Mouse (Mus musculus): ENCODE measurements around the gene Colgalt2.

The Colgalt2 gene

DNA sequence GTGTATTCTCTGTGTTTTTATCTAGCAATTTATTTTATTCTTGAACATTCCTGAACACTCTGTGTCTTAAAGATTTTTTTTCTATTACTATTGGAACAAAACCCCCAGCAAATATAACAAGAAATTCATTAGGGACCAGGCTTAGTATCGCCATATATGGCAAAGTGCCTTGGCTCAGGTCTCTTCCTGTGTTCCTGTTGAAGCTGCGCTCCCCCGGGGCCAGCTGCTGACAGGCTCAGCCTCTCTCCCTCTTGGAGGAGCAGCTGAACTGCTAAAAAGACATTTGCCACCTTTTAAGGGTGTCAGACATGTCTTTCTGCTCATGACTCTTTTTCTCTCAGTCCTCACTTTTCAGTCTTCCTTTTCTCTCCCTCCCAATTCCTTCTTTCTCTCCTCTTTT is 66.7 kb downstream of the Colgalt2 start:
- no peak for ATAC-seq (ENCODE audit: insufficient number of reproducible peaks, low FRiP score, low TSS enrichment)

- no peak for ATAC-seq (ENCODE audit: insufficient number of reproducible peaks, low FRiP score, low TSS enrichment)
Measured at GRCm38 (mm10) chr1:152468443-152468842, 68.8 kb downstream of the Colgalt2 start.

DNA sequence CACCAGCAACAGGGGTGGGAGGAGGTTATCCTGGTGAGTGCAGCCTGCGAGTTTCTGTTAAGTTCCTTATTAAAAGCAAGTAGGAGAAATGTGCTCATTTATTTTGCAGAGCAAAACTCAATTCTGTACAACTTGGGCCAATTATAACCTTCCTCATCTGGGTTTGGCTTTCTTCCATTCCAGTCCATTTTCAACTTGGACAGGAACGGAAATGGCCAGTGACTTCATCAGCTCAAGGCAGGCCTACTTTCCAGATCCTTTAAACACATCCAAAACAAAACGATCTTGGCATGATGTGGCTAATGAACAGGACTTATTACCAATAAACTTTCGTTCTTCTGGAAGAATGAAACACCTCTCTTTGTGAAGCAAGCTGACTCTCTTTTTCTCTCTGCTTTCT is 76.5 kb downstream of the Colgalt2 start:
- no peak for ATAC-seq (ENCODE audit: insufficient number of reproducible peaks, low FRiP score, low TSS enrichment)

DNA sequence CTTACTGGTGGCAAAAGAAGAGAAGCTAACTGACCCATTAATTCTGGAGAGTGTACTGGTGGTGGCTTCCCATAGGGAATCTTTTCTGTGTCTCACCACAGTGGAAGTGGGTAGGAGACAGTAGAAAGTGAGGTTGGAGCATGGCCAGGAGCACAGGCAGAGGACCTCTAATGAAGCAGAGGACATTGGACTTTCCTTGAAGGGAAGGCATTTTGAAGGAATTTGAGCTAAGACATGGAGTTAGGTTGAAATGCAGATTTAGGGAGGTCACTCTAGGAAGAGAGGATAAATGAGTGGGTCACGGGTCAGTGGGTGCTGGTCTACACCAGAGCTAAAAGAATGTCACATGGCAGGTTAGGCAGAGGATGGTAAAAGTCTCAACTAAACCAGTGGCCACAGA is 91.2 kb downstream of the Colgalt2 start:
- no peak for ATAC-seq (ENCODE audit: insufficient number of reproducible peaks, low FRiP score, low TSS enrichment)

- no peak for ATAC-seq (ENCODE audit: insufficient number of reproducible peaks, low FRiP score, low TSS enrichment)
Measured at GRCm38 (mm10) chr1:152492258-152492657, 92.6 kb downstream of the Colgalt2 start.

DNA sequence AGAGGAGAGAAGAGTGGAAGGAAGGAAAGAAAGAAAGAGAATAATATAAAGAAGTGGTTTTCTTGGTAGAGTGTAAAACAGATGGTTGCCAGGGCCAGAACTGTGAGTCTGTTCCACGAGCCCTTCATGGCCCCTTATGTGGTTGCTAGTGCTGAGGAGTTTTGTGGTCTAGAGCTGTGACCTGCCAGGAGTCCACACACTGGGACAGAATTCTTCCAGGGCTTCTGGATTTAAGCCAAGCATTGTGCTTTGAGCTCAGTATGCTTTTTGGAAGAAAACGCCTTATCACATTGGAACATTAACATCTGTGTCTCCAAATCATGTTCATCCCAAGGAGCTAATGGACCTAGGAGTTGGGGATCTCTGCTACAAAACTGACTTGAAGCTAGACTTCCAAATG is 97.2 kb downstream of the Colgalt2 start:
- no peak for ATAC-seq (ENCODE audit: insufficient number of reproducible peaks, low FRiP score, low TSS enrichment)

DNA sequence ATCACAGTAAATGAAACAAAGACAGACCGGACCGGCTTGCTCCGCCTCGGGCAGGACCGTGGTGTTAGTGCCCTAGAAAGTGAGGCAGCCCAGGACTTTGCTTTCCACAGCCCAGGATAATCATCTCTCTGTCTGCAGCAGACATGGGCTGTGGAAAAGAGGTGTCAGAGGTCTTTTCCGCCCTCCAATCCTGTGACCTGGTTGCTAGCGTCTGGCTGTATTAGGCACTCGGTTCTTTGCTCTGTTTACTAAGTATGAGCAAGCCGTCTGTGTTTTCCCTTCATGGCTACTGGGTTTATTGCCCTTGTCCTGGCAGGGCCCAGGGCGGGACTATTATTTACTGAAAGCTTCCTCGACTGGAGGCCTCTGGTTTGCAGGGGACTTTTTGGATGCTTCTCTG is 98.0 kb downstream of the Colgalt2 start:
- no peak for ATAC-seq (ENCODE audit: insufficient number of reproducible peaks, low FRiP score, low TSS enrichment)

DNA sequence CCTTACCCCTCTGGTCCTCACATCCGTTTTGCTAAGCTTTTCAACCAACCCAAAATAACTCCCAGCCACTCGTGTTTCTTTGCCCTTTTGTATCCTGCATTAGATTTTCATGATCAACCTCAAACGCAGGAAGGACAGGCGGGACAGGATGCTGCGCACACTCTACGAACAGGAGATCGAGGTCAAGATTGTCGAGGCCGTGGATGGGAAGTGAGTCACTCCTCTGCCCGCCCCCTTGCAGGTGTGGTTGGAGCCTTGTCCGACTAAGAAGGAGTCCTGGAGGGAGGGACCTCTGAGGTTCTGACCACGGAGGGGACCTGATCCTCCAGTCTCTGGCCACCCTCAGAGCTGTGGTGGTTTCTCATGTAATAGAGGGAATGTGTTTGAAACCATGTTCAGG is 100.2 kb downstream of the Colgalt2 start:
- ATAC-seq (ENCODE audit: insufficient number of reproducible peaks, low FRiP score, low TSS enrichment), result no peak

DNA sequence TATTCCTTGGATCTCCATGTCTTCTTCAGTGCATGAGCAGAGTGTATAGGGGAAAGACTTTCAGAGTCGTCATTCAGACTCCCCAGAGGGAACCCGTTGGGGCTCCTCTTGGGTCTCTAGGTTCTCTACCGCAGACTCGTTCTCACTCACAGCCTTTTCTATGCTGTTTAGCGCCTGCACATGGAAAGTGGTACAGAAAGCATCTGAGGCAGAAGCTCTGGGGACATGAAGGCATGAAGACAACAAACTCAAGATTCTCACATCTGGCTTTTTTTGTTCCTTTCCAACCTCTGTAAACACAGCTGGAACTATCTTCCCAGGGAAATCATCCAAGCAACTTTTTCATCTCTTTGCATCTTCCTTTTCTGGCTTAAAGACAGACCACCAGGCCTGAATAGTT is 106.5 kb downstream of the Colgalt2 start:
- no peak for ATAC-seq (ENCODE audit: insufficient number of reproducible peaks, low FRiP score, low TSS enrichment)

DNA sequence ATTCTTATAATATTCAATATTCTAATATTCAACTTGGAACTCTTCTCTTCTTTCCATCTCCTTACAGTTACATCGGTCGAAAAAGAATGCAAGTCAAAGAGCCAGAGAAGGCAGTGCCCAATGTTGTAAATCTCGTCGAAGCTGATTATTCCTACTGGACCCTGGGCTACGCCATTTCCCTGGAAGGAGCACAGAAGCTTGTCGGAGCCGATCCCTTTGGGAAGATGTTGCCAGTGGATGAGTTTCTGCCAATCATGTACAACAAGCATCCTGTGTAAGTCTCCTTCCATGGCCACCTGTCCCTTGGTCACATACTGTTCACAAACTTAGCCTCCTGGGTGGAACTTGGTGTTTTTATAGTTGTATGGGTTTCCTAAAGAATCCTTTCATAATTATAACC is 107.1 kb downstream of the Colgalt2 start:
- no peak for ATAC-seq (ENCODE audit: insufficient number of reproducible peaks, low FRiP score, low TSS enrichment)

DNA sequence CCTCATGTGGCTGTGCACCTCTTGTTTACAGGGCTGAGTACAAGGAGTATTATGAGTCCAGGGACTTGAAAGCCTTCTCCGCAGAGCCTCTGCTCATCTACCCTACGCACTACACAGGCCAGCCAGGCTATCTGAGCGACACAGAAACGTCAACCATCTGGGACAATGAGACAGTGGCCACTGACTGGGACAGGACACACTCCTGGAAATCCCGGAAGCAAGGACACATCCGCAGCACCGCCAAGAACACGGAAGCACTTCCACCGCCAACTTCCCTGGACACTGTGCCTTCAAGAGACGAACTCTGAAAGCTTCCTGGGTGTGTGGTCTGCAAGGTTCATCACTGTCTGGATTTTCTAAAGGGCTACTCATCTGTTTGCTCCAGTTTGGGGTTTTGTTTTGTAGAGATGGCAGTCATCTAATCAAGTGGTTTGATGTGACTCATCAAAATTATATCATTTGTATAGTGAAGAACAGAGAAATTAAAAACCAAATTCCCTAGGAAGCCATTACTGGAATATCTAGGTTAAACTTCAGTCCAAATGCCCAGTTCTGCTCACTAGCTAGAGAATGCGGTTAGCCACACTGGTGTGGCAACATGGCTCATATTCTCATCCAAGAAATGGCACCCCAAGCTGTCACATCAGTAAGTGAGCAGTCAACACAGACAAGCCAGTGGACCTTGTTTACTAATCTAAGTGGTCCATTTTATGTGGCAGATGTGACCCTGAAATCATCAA is 109.0 kb downstream of the Colgalt2 start:
- ATAC-seq (ENCODE audit: insufficient number of reproducible peaks, low FRiP score, low TSS enrichment), result no peak

DNA sequence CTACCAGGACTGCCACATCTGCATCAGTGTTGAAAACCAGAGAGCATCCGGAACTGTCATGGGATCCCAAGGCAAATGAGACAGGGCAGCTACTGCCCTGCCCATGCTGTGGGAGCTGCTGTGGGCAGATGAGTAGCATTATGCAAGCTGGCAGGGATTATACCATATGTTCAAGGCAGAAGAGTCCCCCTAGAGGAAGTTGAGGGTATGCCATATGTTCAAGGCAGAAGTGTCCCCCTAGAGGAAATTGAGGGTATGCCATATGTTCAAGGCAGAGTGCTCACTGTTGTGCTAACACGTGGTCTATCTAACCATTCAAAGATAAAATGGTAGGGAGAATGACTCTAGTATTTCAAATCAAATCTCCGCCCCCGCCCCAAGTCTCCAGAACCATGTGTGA is 111.6 kb downstream of the Colgalt2 start:
- peak; percentile 11; the same call in 1 of the 2 replicates for ATAC-seq (ENCODE audit: insufficient number of reproducible peaks, low FRiP score, low TSS enrichment)

GRCm38 (mm10) chr1:152514256-152514655 is 114.6 kb downstream of the Colgalt2 start:
- ATAC-seq (ENCODE audit: insufficient number of reproducible peaks, low FRiP score, low TSS enrichment), result no peak

DNA sequence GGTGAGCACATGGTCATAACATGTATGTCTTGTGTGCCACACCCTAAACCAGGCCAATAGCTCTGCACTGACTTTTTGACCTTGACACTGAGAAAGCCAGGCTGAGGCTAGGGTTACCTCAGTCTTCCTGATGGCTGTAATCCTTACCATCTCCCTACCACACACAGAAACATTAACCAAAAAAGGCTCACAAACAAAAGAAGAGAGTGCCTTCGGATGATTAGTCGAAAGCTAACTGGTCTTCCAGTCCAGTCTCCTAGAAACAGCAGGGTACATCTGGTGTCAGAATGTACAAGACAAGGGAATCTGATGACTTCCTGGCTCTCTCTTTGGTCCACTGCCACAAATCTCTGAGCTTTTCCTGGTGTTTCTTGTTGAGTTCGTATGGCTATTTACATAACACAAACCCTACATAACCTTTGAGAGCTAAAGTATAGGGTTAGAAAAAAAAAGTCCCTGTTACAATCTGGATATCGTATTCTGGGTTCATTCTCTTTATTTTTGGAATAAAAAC is 117.5 kb downstream of the Colgalt2 start:
- no peak for ATAC-seq (ENCODE audit: insufficient number of reproducible peaks, low FRiP score, low TSS enrichment)

DNA sequence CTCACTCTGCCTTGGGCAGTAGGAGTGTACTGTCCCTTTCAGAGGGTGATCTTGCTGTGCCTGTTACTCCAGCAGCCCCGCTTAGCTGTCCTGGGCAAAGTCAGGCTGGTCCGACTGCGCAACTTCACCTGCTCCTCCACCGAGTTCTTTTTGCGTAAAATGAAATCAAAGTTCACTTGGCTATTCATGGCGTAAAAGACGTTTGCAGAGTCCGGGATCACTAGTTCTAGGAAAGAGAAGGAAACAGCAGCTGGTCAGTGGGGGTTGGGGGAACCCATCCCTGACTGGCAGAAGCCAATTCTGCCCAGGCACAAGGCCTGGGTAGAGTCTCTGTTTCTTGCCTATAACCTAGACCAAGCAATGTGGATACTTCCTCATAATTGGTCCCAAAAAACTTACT is 119.3 kb downstream of the Colgalt2 start:
- no peak for ATAC-seq (ENCODE audit: insufficient number of reproducible peaks, low FRiP score, low TSS enrichment)

DNA sequence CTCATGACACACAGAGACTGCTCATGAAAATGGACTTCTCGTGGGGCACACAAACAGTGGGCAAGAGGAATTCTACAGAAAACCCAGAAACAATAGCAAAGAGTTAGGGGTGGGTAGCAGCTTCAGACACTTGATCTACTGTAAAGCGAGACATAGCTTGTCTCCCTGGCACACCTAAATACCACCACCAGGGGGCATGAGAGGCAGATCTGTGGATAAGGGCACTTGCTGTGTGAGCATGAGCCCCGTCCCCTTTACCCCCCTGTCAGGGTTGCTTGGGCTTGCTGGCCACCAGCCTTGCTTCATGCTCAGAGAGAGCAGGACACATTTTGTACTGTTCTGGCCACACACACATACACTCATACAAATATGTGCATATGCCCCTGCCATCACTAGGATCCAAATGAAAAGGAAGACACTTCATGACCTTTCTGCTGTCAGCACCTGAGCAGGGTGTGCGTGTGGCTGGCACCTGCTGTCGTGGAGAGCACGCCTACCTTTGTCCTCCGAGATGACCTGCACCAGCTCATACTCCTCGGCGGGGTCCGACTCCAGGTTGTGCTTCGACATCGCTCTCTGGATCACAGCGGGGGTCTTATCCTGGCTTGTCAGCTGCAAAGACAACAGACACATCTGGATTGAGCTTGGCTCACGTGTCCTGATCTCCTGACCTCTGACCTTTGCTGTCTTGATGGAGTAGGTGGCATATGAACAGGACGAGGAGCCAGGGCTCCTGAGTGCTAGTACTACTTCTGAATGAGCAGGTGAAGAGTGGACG is 121.4 kb downstream of the Colgalt2 start:
- no peak for ATAC-seq (ENCODE audit: insufficient number of reproducible peaks, low FRiP score, low TSS enrichment)

DNA sequence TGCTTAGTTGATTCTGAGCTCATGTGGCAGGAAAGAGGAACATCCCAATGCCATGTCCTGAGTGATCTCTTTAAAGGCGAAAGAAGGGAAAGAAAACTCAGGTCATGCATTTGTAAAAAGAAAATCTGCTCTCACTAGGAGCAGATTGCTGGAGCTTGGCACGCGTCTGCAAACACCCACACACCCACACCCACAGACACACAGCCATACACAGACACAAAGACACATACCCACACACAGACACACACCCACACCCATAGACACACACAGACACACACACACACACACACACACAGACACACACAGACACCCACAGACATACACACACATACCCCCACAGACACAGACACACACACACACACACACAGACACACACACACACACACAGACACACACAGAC is 122.6 kb downstream of the Colgalt2 start:
- no peak for ATAC-seq (ENCODE audit: insufficient number of reproducible peaks, low FRiP score, low TSS enrichment)

DNA sequence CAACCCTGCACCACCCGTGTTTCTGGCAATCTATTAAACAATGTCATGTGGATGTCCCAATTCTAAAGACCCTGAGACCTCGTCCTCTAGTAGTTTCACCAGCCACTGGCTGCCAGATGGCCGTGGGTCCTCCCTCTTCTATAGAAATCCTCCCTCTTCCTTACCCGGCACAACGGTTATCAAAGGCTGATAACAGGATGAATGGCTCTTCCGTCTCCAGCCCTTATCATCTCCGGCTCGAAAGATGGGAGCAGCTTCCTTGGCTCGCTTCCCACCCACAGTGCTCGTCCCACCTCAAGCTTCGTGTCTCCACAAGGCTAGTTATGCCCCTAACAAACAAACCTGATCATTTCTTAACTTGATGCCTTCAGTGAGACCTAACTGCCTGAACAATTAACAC is 123.7 kb downstream of the Colgalt2 start:
- ATAC-seq (ENCODE audit: insufficient number of reproducible peaks, low FRiP score, low TSS enrichment), result no peak

DNA sequence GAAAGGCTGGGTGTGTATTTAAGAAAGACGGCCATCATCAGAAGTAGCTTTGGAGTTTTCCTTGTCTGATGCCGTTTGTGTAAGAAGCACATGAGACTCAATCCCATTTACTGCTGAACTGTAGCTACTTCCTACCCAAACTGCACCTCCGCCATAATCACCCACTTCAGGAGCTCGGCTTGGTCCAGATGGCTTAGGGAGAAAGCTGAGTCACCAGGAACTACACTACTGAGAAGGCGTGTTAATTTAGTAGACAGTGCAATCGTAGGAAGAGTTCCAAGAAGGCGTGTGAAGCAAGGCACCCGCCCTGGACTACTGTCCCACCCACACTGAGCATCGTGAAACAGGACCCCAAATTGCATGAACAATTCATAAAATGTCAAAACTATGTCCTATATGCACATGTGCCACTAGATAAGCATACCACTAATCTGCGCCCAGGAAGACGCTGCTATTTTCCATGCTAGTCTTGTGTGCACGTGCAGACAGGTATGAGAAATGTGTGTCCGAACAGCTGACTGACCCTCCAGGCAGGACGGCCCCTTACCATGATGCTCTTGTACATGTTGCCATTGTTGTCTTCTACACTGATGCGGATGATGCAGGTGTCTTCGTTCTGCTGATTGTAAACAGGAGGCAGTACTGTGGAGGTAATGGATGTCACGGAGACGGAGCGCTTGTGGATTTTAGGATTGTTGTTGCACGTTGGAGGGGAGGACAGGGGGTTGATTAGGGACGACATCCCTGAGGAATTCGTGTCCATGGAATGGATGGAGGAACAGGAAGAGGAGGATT is 124.7 kb downstream of the Colgalt2 start:
- ATAC-seq (ENCODE audit: insufficient number of reproducible peaks, low FRiP score, low TSS enrichment), result no peak

- peak; percentile 84 for ATAC-seq (ENCODE audit: insufficient number of reproducible peaks, low FRiP score, low TSS enrichment)
Measured at GRCm38 (mm10) chr1:152524987-152525648, 125.5 kb downstream of the Colgalt2 start.
